8 mouse cellular contexts compared by ENCODE assay signal in the genomic region with DNA sequence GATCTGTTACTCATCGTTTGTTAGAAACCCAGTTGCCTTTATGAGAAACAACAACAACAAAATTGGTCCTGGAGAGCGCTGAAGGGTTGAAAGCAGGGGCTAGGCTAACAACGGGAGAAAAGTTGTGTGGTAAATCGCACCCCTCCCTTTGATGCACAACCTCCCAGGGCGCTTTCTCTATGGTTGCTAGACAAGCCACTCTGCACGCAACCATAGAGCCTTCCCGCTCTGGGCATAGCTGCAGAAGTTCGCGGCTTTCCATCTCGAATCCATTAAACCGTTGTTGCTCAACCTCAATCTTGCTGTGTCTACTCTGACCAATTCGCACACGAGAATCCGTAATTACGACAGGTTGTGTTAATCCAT. TPM values are rescaled to one million over a fixed set of nuclear protein-coding genes. Genes with fewer than 3 reads are reported as not detected.
DNase-seq lines count a peak whose midpoint lies in the region; ATAC-seq and TF ChIP-seq lines count a peak whose summit lies in the region.

No protein-coding gene starts in this region.

- H3K4me1 ChIP-seq in kidney, embryonic 15.5 days = peaks cover 22% of the 10 kb centered on the region
- H3K4me1 ChIP-seq in bone marrow, adult 2 months (ENCODE audit: control insufficient read depth, insufficient read depth, low read length) = peaks cover 2% of the 10 kb centered on the region; the same call in 1 of the 2 replicates
- peaks cover 12% of the 10 kb centered on the region for H3K4me1 ChIP-seq in forebrain, embryonic 14.5 days (ENCODE audit: control insufficient read depth, insufficient read depth, low read length)
- H3K4me1 ChIP-seq in intestine, postnatal 0 days (replicated peaks; ENCODE audit: control insufficient read depth, insufficient read depth, low read length) = peaks cover 9% of the 10 kb centered on the region; the same call in 1 of the 2 replicates

- peak overlapping the region; percentile 53 for H3K9ac ChIP-seq in kidney, embryonic 15.5 days
- H3K9ac ChIP-seq in forebrain, embryonic 14.5 days (ENCODE audit: low read length) = peak overlapping the region; percentile 64
- peak overlapping the region; percentile 100; the same call in 1 of the 2 replicates for H3K9ac ChIP-seq in intestine, postnatal 0 days (ENCODE audit: low read depth, low read length)

- TF ChIP-seq CTCF in bone marrow, adult 2 months (IDR thresholded peaks at IDR 0.05; ENCODE audit: control insufficient read depth, insufficient read depth, low read length) = no peak
- TF ChIP-seq CTCF in intestine, postnatal 0 days (IDR thresholded peaks at IDR 0.05; ENCODE audit: low read depth) = no peak

- no peaks in the 10 kb centered on the region for H3K27me3 ChIP-seq in kidney, embryonic 15.5 days
- H3K27me3 ChIP-seq in forebrain, embryonic 14.5 days (replicated peaks; ENCODE audit: control insufficient read depth, insufficient read depth, low read length) = no peaks in the 10 kb centered on the region
- H3K27me3 ChIP-seq in intestine, postnatal 0 days (replicated peaks; ENCODE audit: control insufficient read depth, insufficient read depth, low read length) = no peaks in the 10 kb centered on the region

- peaks cover 39% of the 10 kb centered on the region for H3K36me3 ChIP-seq in kidney, embryonic 15.5 days
- H3K36me3 ChIP-seq in forebrain, embryonic 14.5 days (ENCODE audit: control insufficient read depth, insufficient read depth, low read length) = peaks cover 17% of the 10 kb centered on the region
- peaks cover 14% of the 10 kb centered on the region for H3K36me3 ChIP-seq in intestine, postnatal 0 days (ENCODE audit: control insufficient read depth, insufficient read depth)

- peak; percentile 58 for ATAC-seq in kidney, embryonic 15.5 days (replicated peaks; ENCODE audit: low FRiP score)
- peak; percentile 62 for ATAC-seq in forebrain, embryonic 14.5 days
- ATAC-seq in intestine, postnatal 0 days = peak; percentile 56

- H3K4me3 ChIP-seq in kidney, embryonic 15.5 days (replicated peaks) = peak overlapping the region; percentile 72
- peak overlapping the region; percentile 64 for H3K4me3 ChIP-seq in bone marrow, adult 2 months (replicated peaks; ENCODE audit: control insufficient read depth, low read depth, low read length)
- H3K4me3 ChIP-seq in forebrain, embryonic 14.5 days (ENCODE audit: low read depth, low read length) = peak overlapping the region; percentile 97
- H3K4me3 ChIP-seq in intestine, postnatal 0 days (ENCODE audit: low read depth, low read length) = peak overlapping the region; percentile 99

- H3K27ac ChIP-seq in kidney, embryonic 15.5 days = peak overlapping the region; percentile 99
- H3K27ac ChIP-seq in bone marrow, adult 2 months (ENCODE audit: control insufficient read depth, insufficient read depth, low read depth, low read length, poor library complexity) = peak overlapping the region; percentile 96
- peak overlapping the region; percentile 97 for H3K27ac ChIP-seq in forebrain, embryonic 14.5 days (ENCODE audit: low read depth, low read length)
- peak overlapping the region; percentile 99 for H3K27ac ChIP-seq in intestine, postnatal 0 days (ENCODE audit: low read depth, low read length)

- no peak for TF ChIP-seq POLR2A in bone marrow, adult 2 months (IDR thresholded peaks at IDR 0.05; ENCODE audit: borderline replicate concordance, control insufficient read depth, low read depth, low read length)

- H3K9me3 ChIP-seq in kidney, embryonic 15.5 days (replicated peaks) = no peaks in the 10 kb centered on the region
- H3K9me3 ChIP-seq in forebrain, embryonic 14.5 days (replicated peaks; ENCODE audit: control insufficient read depth, low read length) = no peaks in the 10 kb centered on the region
- no peaks in the 10 kb centered on the region for H3K9me3 ChIP-seq in intestine, postnatal 0 days (ENCODE audit: control insufficient read depth)

- no peak for DNase-seq in kidney, adult 8-10 months
- DNase-seq in forebrain, embryonic 14.5 days (ENCODE audit: low spot score) = peak; percentile 86
- DNase-seq in lung, postnatal 36 days = peak; percentile 70
- peak; percentile 59 for DNase-seq in right cerebral cortex, postnatal 14 days
- no peak for DNase-seq in natural killer cell, adult 2 months (ENCODE audit: low spot score in 2 of 2)

- H3K4me2 ChIP-seq in kidney, embryonic 15.5 days = peak overlapping the region; percentile 81
- peak overlapping the region; percentile 70 for H3K4me2 ChIP-seq in forebrain, embryonic 14.5 days (ENCODE audit: low read length)
- H3K4me2 ChIP-seq in intestine, postnatal 0 days (replicated peaks; ENCODE audit: low read depth) = peak overlapping the region; percentile 76

- under 1% methylated on average over 15 of the region's 15 CpGs for WGBS in kidney, embryonic 15.5 days
- 0% methylated on average over 15 of the region's 15 CpGs for WGBS in bone marrow, adult 2 months
- WGBS in forebrain, embryonic 14.5 days = under 1% methylated on average over 15 of the region's 15 CpGs
- under 1% methylated on average over 15 of the region's 15 CpGs for WGBS in intestine, postnatal 0 days

RNA-seq across cellular contexts. Expression of a gene that starts 0.9 kb away (rescaled TPM):
- 61.3 and 65.0 TPM in 2 replicates for polyA plus RNA-seq in kidney, embryonic 15.5 days (2015; fragmentation: Nextera tagmentation; extraction: Ambion mirVana)
- polyA plus RNA-seq in bone marrow, adult 2 months (2011; ENCODE audit: insufficient read depth, insufficient read length, low replicate concordance, missing spikeins) = 74.6 and 75.3 TPM in 2 replicates
- polyA plus RNA-seq in forebrain, embryonic 14.5 days (2014; fragmentation: Nextera tagmentation; extraction: Ambion mirVana) = 53.6 and 61.2 TPM in 2 replicates
- polyA plus RNA-seq in intestine, postnatal 0 days (2015; fragmentation: Nextera tagmentation; extraction: Ambion mirVana) = 32.1 TPM in 2 replicates

RNA-seq across cellular contexts. Expression of a gene that starts 33.1 kb away (rescaled TPM):
- 81.9 and 91.5 TPM in 2 replicates for polyA plus RNA-seq in kidney, embryonic 15.5 days (2015; fragmentation: Nextera tagmentation; extraction: Ambion mirVana)
- 20.4 and 37.6 TPM in 2 replicates for polyA plus RNA-seq in bone marrow, adult 2 months (2011; ENCODE audit: insufficient read depth, insufficient read length, low replicate concordance, missing spikeins)
- 15.8 and 16.7 TPM in 2 replicates for polyA plus RNA-seq in forebrain, embryonic 14.5 days (2014; fragmentation: Nextera tagmentation; extraction: Ambion mirVana)
- 52.1 and 58.8 TPM in 2 replicates for polyA plus RNA-seq in intestine, postnatal 0 days (2015; fragmentation: Nextera tagmentation; extraction: Ambion mirVana)

RNA-seq across cellular contexts. Expression of a gene that starts 36.6 kb away (rescaled TPM):
- polyA plus RNA-seq in kidney, embryonic 15.5 days (2015; fragmentation: Nextera tagmentation; extraction: Ambion mirVana) = 22.2 and 26.2 TPM in 2 replicates
- polyA plus RNA-seq in bone marrow, adult 2 months (2011; ENCODE audit: insufficient read depth, insufficient read length, low replicate concordance, missing spikeins) = 33.4 and 65.4 TPM in 2 replicates
- polyA plus RNA-seq in forebrain, embryonic 14.5 days (2014; fragmentation: Nextera tagmentation; extraction: Ambion mirVana) = 39.6 and 40.7 TPM in 2 replicates
- 15.9 and 16.5 TPM in 2 replicates for polyA plus RNA-seq in intestine, postnatal 0 days (2015; fragmentation: Nextera tagmentation; extraction: Ambion mirVana)

Comparison
In these comparisons a context has a peak if more than half of its experiments do, and no peak if none do; other contexts are left out.
1. DNase-seq: peak in forebrain, embryonic 14.5 days (single experiment), lung, postnatal 36 days (single experiment) and right cerebral cortex, postnatal 14 days (single experiment); none in kidney, adult 8-10 months (0 of 2) and natural killer cell, adult 2 months (0 of 2).
2. Peak in every context shown above with its lines, with median percentiles within 50 percentile points of each other: ATAC-seq, H3K27ac ChIP-seq, H3K4me2 ChIP-seq, H3K4me3 ChIP-seq and H3K9ac ChIP-seq.